Mouse (Mus musculus): Measurements from ENCODE around the gene Dnaja4.

Gene Dnaja4

DNA sequence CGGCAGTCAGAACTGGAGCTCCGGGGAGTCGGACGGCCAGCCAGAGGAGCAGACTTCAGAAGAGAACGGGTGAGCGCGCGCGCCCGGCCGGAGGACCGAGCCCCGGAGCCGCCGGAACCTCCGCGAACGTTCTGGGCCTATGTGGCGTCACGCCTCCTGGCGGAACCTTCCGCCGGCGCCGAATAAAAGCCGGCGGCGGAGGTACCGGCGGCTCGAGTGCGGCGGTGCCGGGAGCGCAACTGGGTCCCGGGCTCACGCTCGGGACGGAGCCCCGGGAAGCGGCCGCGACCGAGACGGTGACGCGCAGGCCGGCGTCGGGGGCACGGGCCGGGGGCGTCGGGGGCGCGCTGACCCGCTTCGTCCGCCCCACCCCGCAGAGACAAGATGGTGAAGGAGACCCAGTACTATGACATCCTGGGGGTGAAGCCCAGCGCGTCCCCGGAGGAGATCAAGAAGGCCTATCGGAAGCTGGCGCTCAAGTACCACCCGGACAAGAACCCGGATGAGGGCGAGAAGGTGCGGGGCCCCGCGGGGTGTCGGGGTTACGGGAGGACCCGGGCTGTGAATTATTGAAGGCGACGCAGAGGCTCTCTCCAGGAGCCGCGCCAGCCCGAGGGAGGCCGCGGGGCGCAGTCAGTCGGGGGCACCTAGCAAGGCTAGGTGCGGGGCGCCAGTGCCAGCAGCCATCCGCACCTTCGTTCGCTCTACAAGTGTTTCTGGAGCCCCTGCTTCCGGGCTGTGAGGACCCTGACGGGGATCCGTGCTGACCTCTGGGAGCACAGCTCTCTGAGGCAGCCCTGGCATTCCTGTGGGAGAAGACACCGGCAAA is 886 bp downstream of the Dnaja4 start:
- no peak for DNase-seq (ENCODE audit: extremely low read depth, low read depth, low spot score)

- DNase-seq (ENCODE audit: extremely low read depth, low read depth, low spot score): no peak
Measured at GRCm38 (mm10) chr9:54700174-54700475, 1.5 kb downstream of the Dnaja4 start.

GRCm38 (mm10) chr9:54700746-54701145 is 2.1 kb downstream of the Dnaja4 start:
- DNase-seq (ENCODE audit: extremely low read depth, low read depth, low spot score): no peak

DNA sequence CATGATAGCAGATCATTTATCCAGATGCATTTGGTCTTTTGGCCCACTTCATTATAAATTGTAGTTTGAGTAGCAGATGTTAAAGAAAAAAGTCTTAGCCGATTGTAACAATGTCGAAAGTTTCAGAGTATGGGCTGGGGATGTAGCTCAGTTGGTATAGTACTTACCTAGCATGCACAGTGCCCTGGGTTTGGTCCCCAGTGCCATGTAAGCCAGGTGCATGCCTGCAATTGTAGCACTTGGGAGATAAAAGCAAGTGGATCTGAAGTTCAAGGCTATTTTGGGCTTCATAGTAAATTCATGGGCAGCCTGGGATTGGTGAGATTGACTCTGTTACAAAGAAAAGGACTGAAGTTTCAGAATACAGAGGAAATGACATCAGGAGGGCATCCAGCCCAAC is 3.9 kb downstream of the Dnaja4 start:
- DNase-seq (ENCODE audit: extremely low read depth, low read depth, low spot score): no peak

DNA sequence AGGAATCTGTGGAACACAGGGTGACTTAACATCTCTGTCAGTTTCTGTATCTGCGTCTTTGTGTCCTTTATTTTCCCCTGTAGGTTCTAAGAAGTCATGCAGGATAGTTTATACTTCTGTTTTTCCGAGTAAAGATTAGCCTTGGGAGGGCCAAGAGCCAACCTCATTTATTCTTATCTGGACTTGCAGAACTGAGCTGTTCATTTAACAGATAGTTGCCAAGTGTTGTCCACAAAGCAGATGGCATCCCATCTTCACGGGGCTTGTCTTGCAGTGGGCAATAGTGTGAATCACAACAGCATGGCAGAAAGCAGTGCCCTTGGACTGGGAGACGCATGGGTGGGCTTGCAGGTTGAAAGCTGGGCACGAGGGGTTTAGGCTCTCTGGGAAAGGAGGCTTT is 5.7 kb downstream of the Dnaja4 start:
- no peak for DNase-seq (ENCODE audit: extremely low read depth, low read depth, low spot score)

- no peak for DNase-seq (ENCODE audit: extremely low read depth, low read depth, low spot score)
Measured at GRCm38 (mm10) chr9:54705561-54705960, 6.9 kb downstream of the Dnaja4 start.

GRCm38 (mm10) chr9:54707288-54707999 is 8.8 kb downstream of the Dnaja4 start:
- no peak for DNase-seq (ENCODE audit: extremely low read depth, low read depth, low spot score)

DNA sequence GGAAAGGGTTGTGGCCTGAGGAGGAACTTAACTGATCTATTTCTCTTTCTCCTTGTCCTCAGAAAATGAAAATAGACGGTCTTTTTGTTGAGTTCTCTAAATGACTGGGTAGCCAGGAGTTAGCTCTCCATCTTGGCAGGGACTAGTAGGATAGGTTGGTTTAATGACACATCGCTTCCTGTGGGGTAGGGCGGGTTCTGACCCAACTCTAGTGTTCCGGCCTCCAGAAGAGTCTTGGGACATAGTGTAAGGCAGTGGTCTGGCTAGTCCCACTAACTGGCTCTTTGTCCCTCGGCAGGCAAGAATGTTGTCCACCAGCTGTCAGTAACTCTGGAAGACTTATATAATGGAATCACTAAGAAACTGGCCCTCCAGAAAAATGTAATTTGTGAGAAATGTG is 9.4 kb downstream of the Dnaja4 start:
- DNase-seq (ENCODE audit: extremely low read depth, low read depth, low spot score): no peak

DNA sequence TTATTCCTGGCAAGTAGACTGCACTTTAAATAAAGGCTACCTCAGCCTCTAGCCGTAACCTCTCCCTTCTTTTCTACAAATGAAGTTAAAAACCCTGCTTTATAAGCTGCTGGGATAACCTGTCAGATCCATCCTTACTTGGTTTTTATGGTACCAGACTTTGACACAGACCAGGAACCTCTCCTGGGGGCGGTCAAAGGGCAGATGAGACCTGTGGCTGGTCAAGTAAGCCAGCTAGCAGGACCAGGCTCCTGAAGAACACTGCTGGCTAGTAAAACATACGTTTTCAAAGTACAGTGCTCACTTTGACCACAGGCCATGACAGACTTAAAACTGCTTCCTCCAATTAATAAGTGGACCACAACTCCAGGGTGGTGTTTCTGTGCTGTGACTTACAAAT is 17.1 kb downstream of the Dnaja4 start:
- DNase-seq (ENCODE audit: extremely low read depth, low read depth, low spot score): no peak

GRCm38 (mm10) chr9:54717527-54717926 is 18.9 kb downstream of the Dnaja4 start:
- no peak for DNase-seq (ENCODE audit: extremely low read depth, low read depth, low spot score)

DNA sequence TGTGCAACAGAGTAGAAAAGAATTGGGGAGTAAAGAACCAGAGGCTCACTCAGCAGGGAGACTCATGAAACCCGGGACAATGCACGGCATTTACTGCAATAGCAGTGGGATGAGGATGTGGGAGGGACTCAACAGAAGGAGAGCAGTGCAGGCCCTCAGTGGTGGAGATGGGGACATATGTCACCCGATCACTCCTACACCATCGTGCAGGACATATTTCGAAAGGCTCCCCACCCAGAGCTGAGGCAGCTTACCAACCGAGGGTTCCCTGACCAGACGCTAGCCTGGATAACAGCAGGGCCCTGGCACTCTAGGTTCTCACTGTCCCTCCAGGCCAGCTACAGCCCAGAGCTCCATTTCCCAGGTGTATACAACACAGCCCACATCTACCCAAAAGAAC is 23.5 kb downstream of the Dnaja4 start:
- DNase-seq (ENCODE audit: extremely low read depth, low read depth, low spot score): no peak

- DNase-seq (ENCODE audit: extremely low read depth, low read depth, low spot score): no peak
Measured at GRCm38 (mm10) chr9:54722596-54722995, 23.9 kb downstream of the Dnaja4 start.

DNA sequence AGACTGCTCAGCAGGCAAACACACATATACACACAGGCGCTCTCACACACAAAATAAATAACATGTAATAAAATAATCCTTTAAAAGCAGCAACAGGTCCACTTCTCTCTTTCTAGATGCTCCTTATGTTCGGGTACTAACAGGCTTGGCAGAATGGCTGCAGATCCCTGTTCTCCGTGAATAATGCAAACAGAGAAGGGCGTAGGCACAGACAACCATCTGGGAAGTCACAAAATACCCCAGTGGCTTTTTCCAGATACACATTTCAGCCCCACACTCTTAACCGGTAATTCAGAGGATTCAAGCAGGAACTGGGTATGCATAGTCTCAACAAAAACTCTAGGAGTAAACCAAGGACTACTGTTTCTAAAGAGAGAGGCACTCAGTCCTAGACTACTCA is 27.6 kb downstream of the Dnaja4 start:
- no peak for DNase-seq (ENCODE audit: extremely low read depth, low read depth, low spot score)

DNA sequence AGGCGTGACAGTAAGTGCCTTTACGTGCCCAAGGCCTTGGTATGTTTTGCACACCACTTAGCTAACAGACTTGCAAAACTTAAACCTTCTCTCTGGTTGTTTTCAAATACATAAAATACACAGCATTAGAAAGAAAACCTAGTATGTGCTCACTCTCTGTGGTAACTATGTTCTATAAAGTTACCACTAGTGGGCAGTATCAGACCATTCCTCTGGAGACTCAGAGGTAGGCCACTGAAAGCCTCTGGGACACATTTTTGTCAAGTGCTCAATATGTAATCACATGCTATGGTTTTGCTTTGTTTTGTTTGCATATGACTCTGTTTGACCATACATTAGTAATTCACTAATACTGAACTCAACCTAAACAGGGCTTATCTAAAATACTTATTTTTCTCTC is 33.4 kb downstream of the Dnaja4 start:
- no peak for DNase-seq (ENCODE audit: extremely low read depth, low read depth, low spot score)

DNA sequence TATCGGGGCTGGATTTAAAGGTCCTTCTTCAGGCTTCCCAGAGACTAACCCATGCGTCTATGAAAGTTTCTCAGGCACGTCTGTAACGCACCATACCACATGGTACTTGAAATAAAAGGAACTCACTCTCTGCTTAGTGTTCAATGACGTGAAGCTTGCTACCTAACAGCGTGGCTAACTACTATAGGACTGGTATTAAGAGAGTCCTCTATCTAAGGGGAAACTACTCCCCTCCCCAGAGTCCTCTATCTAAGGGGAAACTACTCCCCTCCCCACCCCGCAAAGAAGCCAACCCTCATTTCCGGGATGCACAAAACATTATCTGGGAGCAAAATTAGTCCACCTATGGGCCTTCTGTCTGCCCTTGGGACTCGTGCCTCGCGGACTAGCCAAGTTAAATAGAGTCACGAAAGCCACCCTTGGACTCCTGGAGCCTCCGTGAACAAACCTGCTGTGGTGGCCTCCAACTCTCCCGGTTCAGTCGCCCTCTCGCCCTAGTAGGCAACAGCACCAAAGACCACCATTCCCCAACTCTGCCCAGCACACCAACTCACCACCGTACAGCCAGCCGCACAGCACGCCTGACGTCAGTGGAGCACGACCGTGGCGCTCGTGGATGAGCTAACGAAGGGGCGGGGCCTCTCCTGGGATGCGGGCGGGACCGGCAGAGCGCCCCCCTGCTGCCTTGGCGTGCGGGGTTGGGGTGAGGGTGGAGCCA is 35.4 kb downstream of the Dnaja4 start, which contains the start of gene Wdr61:
TSS of gene Wdr61 (minus strand) at position 599 of the 718 bp plus-strand sequence.
- no peak for DNase-seq (ENCODE audit: extremely low read depth, low read depth, low spot score)

DNA sequence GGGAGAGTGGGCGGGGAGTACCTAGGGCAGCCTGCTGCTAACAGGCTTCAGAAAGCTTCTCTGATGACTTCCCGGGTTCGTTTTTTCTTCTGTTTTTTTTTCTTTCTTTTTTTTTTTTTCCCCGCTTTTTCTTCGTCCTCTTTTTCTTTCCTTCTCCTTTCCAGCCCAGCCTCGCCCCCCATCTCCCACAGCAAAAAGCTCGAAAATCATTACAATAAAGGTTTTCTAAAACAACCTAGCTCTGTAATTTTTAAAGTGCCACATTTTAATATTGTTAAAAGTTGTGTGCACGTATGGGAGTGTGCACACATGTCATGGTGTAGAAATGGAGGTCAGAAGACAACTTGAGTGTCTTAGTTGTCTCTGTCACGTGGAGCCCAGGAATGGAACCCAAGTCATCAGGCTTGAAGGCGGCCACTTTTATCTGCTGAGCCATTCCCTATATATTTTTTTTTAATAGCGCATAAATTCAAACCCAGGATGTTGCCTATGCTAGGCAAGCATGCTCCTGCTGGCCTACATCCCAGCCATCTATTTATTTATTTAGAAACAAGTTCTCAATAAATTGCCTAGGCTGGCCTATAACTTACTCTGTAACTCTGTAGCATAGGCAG is 36.1 kb downstream of the Dnaja4 start:
- no peak for DNase-seq (ENCODE audit: extremely low read depth, low read depth, low spot score)

- no peak for DNase-seq (ENCODE audit: extremely low read depth, low read depth, low spot score)
Measured at GRCm38 (mm10) chr9:54736284-54736701, 37.6 kb downstream of the Dnaja4 start.

DNA sequence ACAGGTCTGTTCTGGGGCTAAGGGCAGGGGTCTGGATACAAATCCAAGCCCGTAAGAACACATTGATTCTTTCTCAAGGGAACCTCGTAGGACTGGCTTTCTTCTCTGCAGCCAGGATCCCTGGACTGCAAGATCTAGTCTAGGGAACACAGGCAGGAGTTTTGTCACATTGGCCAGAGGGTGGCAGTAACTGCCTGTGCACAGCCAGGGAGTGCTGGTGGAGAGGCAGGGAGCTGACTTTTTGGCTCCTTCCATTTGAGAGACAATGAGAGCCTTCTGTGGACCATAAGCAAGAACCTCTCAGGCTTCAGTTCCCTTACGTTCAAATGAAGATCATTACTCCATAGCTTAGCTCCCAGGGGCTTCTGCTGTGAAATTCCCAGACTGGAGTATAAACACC is 39.7 kb downstream of the Dnaja4 start:
- DNase-seq (ENCODE audit: extremely low read depth, low read depth, low spot score): no peak

DNA sequence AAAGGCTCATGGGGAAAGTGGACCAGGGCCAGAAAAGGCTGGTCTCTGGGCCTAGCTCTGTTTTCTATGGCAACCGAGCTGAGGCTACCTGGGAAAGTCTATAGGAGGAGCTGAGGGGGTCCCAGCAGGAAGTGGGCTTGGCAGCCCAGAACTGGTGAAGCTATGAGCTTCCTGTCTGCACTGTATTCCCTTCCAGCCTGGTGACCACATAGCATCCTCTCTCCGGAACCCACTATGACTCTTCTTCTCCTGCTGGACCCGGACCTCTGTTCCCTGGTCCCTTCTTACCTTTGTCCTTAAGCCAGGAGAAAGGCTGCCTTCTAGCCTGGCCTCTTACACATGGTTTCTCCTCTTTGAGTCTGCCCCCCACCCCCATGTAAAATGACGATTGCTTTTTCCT is 45.2 kb downstream of the Dnaja4 start:
- no peak for DNase-seq (ENCODE audit: extremely low read depth, low read depth, low spot score)

- no peak for DNase-seq (ENCODE audit: extremely low read depth, low read depth, low spot score)
Measured at GRCm38 (mm10) chr9:54745740-54746370, 47.2 kb downstream of the Dnaja4 start.
